Mouse (Mus musculus) midbrain, embryonic 14.5 days (tissue): ENCODE results near the gene Hpd. TPM values are rescaled to one million over a fixed set of nuclear protein-coding genes. Genes with fewer than 3 reads are reported as not detected.

Source experiments
- ATAC-seq: fragments of 200-750 bp; cut with Nextera tagmentation; 2 replicates; pipeline ENCODE4 v1.8.0; 2017; ENCODE audit warnings: moderate number of reproducible peaks, moderate library complexity; ENCODE audit not compliant: low FRiP score, low TSS enrichment
- DNase-seq: peaks from one replicate; pipeline ENCODE4 v3.0.0-alpha.2; 2015
- H3K27ac ChIP-seq: fragments of 300-500 bp; sonication (generic); replicated peaks from 2 replicates; pipeline ENCODE4 v1.5.1; 2014; ENCODE audit warnings: mild to moderate bottlenecking, low read depth, low read length, moderate library complexity
- H3K27me3 ChIP-seq: fragments of 300-500 bp; sonication (generic); 2 replicates; pipeline ENCODE4 v1.6.1; 2014; ENCODE audit warnings: low read length, control low read depth, mixed read lengths; ENCODE audit not compliant: control insufficient read depth, insufficient read depth
- H3K36me3 ChIP-seq: fragments of 300-500 bp; sonication (generic); 2 replicates; pipeline ENCODE4 v1.6.1; 2014; ENCODE audit warnings: low read length, control low read depth; ENCODE audit not compliant: control insufficient read depth, insufficient read depth
- H3K4me1 ChIP-seq: fragments of 300-500 bp; sonication (generic); 2 replicates; pipeline ENCODE4 v1.6.1; 2014; ENCODE audit warnings: mild to moderate bottlenecking, antibody characterized with exemption, low read length, control low read depth; ENCODE audit not compliant: control insufficient read depth, insufficient read depth
- H3K4me2 ChIP-seq: fragments of 300-500 bp; sonication (generic); 2 replicates; pipeline ENCODE4 v1.6.1; 2014; ENCODE audit warnings: mild to moderate bottlenecking, low read length, moderate library complexity
- H3K4me3 ChIP-seq: fragments of 300-500 bp; sonication (generic); replicated peaks from 2 replicates; pipeline ENCODE4 v1.5.1; 2014; ENCODE audit warnings: low read depth, low read length
- H3K9ac ChIP-seq: fragments of 300-500 bp; sonication (generic); replicated peaks from 2 replicates; pipeline ENCODE4 v1.6.1; 2014; ENCODE audit warnings: mild to moderate bottlenecking, low read length, moderate library complexity
- H3K9me3 ChIP-seq: fragments of 300-500 bp; sonication (generic); 2 replicates; pipeline ENCODE4 v1.6.1; 2016; ENCODE audit warnings: low read length, control low read depth, mixed read lengths; ENCODE audit not compliant: control insufficient read depth
- WGBS: fragments of 180-500 bp; shearing (Covaris S2); extraction: QIAGEN DNeasy Blood & Tissue Kit; methylation state at CpG from one replicate; pipeline ENCODE4 v1.1.7; 2014; 5-methylcytosine and 5-hydroxymethylcytosine counted together
- polyA plus RNA-seq: library from polyadenylated mRNA; unstranded; fragments of >200 nt; fragmentation: Nextera tagmentation; extraction: Ambion mirVana; gene quantifications from 2 replicates; pipeline ENCODE4 v1.2.1, GENCODE M21; 2014

Hpd gene
- polyA plus RNA-seq, 1 experiment from 2014 or later, result not detected

GRCm38 (mm10) chr5:123149451-123150400 is 32.8 kb downstream of the Hpd start:
- peaks cover 79% of the 10 kb centered on the region for H3K36me3 ChIP-seq

GRCm38 (mm10) chr5:123148073-123148722 is 34.3 kb downstream of the Hpd start:
- 0 out of 2 replicates have a peak overlapping the region, but pooled peaks have one; percentile 14 for H3K9ac ChIP-seq
- H3K36me3 ChIP-seq, result peaks cover 64% of the 10 kb centered on the region
- 82% methylated on average over 25 of the region's 25 CpGs for WGBS
- no peak overlapping the region for H3K4me3 ChIP-seq
- DNase-seq (no peak), ATAC-seq (no peak)
- H3K27ac ChIP-seq, result no peak overlapping the region
- H3K4me1 ChIP-seq, result peaks cover 52% of the 10 kb centered on the region
- H3K9me3 ChIP-seq, result no peaks in the 10 kb centered on the region
- no peaks in the 10 kb centered on the region for H3K27me3 ChIP-seq
- H3K4me2 ChIP-seq, result peak overlapping the region; percentile 60; the same call in 1 of the 2 replicates

More at GRCm38 (mm10) chr5:123149451-123150400, 32.8 kb downstream of the Hpd start:
- H3K4me2 ChIP-seq, result peak overlapping the region; percentile 60
- peaks cover 42% of the 10 kb centered on the region for H3K4me1 ChIP-seq
- H3K27me3 ChIP-seq, result no peaks in the 10 kb centered on the region
- peak overlapping the region; percentile 37 for H3K9ac ChIP-seq
- WGBS, result 11% methylated on average over 19 of the region's 19 CpGs
- peak overlapping the region; percentile 36 for H3K4me3 ChIP-seq
- ATAC-seq, result peak; percentile 85
- H3K27ac ChIP-seq, result peak overlapping the region; percentile 20; the same call in 1 of the 2 replicates
- peak; percentile 92 for DNase-seq
- no peaks in the 10 kb centered on the region for H3K9me3 ChIP-seq

- no peaks in the 10 kb centered on the region for H3K9me3 ChIP-seq
- H3K27ac ChIP-seq, result no peak overlapping the region
- no peak overlapping the region for H3K4me2 ChIP-seq
- no peak overlapping the region for H3K9ac ChIP-seq
- ATAC-seq, result no peak
- H3K4me3 ChIP-seq, result no peak overlapping the region
- WGBS, result 86% methylated on average over 17 of the region's 17 CpGs
- no peak for DNase-seq
- peaks cover 57% of the 10 kb centered on the region for H3K36me3 ChIP-seq
- H3K27me3 ChIP-seq, result no peaks in the 10 kb centered on the region
- H3K4me1 ChIP-seq, result peaks cover 52% of the 10 kb centered on the region
These were observed 35.0 kb downstream of the Hpd start for GRCm38 (mm10) chr5:123147569-123147968.

- no peak overlapping the region for H3K27ac ChIP-seq
- 0 out of 2 replicates have a peak overlapping the region, but pooled peaks have one; percentile 100 for H3K4me2 ChIP-seq
- peaks cover 49% of the 10 kb centered on the region for H3K4me1 ChIP-seq
- DNase-seq (no peak), ATAC-seq (no peak)
- no peaks in the 10 kb centered on the region for H3K27me3 ChIP-seq
- no peak overlapping the region for H3K4me3 ChIP-seq
- WGBS, result 84% methylated on average over 11 of the region's 11 CpGs
- peaks cover 45% of the 10 kb centered on the region for H3K36me3 ChIP-seq
- no peak overlapping the region for H3K9ac ChIP-seq
- no peaks in the 10 kb centered on the region for H3K9me3 ChIP-seq
These were observed 36.2 kb downstream of the Hpd start for GRCm38 (mm10) chr5:123146357-123146756.

- DNase-seq (peak; percentile 26), ATAC-seq (no peak)
- Histone ChIP-seq H3K4me2 (peak overlapping the region; percentile 100), H3K4me1 (peaks cover 35% of the 10 kb centered on the region), H3K9ac (peak overlapping the region; percentile 100), H3K27ac (no peak overlapping the region; the same call in 1 of the 2 replicates), H3K27me3 (no peaks in the 10 kb centered on the region), H3K4me3 (peak overlapping the region; percentile 91), H3K36me3 (peaks cover 36% of the 10 kb centered on the region), H3K9me3 (no peaks in the 10 kb centered on the region)
- 40% methylated on average over 20 of the region's 20 CpGs for WGBS
These were observed 37.6 kb downstream of the Hpd start for GRCm38 (mm10) chr5:123144746-123145590.

GRCm38 (mm10) chr5:123143971-123144745 is 38.4 kb downstream of the Hpd start:
- H3K4me1 ChIP-seq, result peaks cover 27% of the 10 kb centered on the region
- peak; percentile 12 for DNase-seq
- WGBS, result 3% methylated on average over 17 of the region's 17 CpGs

GRCm38 (mm10) chr5:123143251-123143970 is 39.1 kb downstream of the Hpd start:
- DNase-seq, result peak; percentile 76
- Histone ChIP-seq H3K9me3 (no peaks in the 10 kb centered on the region), H3K36me3 (peaks cover 24% of the 10 kb centered on the region), H3K27ac (peak overlapping the region; percentile 100), H3K4me2 (peak overlapping the region; percentile 100), H3K27me3 (no peaks in the 10 kb centered on the region), H3K4me3 (peak overlapping the region; percentile 91), H3K9ac (peak overlapping the region; percentile 100), H3K4me1 (peaks cover 24% of the 10 kb centered on the region)
- ATAC-seq, result no peak
- under 1% methylated on average over 24 of the region's 24 CpGs for WGBS

More at GRCm38 (mm10) chr5:123143971-123144745, 38.4 kb downstream of the Hpd start:
- H3K4me3 ChIP-seq, result peak overlapping the region; percentile 91
- peak overlapping the region; percentile 100 for H3K4me2 ChIP-seq
- no peaks in the 10 kb centered on the region for H3K27me3 ChIP-seq
- H3K9ac ChIP-seq, result peak overlapping the region; percentile 100
- ATAC-seq, result no peak
- H3K9me3 ChIP-seq, result no peaks in the 10 kb centered on the region
- peaks cover 31% of the 10 kb centered on the region for H3K36me3 ChIP-seq
- no peak overlapping the region; the same call in 1 of the 2 replicates for H3K27ac ChIP-seq
